Mouse (Mus musculus): ENCODE measurements at regions not wholly inside any gene's neighbourhood (a gene's known extent, or its start where the extent isn't known, plus 50 kb on each side); places are given as distances from the start of the nearest gene placed in this dataset.

GRCm38 (mm10) chr9:35335181-35335580 lies 67.5 kb downstream of the Rpusd4 start:
- TF ChIP-seq CTCF (IDR thresholded peaks at IDR 0.05; ENCODE audit: low read depth) (no peak), EP300 (IDR thresholded peaks at IDR 0.05; ENCODE audit: low read depth) (no peak)

Data from liver, embryonic 14.5 days (tissue).